Mouse (Mus musculus) hindbrain, embryonic 14.5 days (tissue): ENCODE measurements at regions not wholly inside any gene's neighbourhood (a gene's known extent, or its start where the extent isn't known, plus 50 kb on each side); places are given as distances from the start of the nearest gene placed in this dataset.
A peak's percentile ranks its signal among the peaks of the same experiment; 100 is the strongest.

Source experiments
- ATAC-seq: fragments of 200-750 bp; cut with Nextera tagmentation; 2 replicates; pipeline ENCODE4 v1.8.0; 2017; ENCODE audit warnings: moderate number of reproducible peaks, mild to moderate bottlenecking, moderate TSS enrichment, moderate library complexity; ENCODE audit not compliant: low FRiP score
- DNase-seq: peaks from one replicate; pipeline ENCODE4 v3.0.0-alpha.2; 2015; ENCODE audit warnings: low spot score
- H3K27ac ChIP-seq: fragments of 300-500 bp; sonication (generic); 2 replicates; pipeline ENCODE4 v1.5.1; 2014; ENCODE audit warnings: mild to moderate bottlenecking, moderate library complexity
- H3K27me3 ChIP-seq: fragments of 300-500 bp; sonication (generic); 2 replicates; pipeline ENCODE4 v1.6.1; 2014; ENCODE audit warnings: mild to moderate bottlenecking, low read length, mixed read lengths; ENCODE audit not compliant: control insufficient read depth, insufficient read depth
- H3K36me3 ChIP-seq: fragments of 300-500 bp; sonication (generic); replicated peaks from 2 replicates; pipeline ENCODE4 v1.6.1; 2014; ENCODE audit not compliant: control insufficient read depth, insufficient read depth
- H3K4me1 ChIP-seq: fragments of 300-500 bp; sonication (generic); replicated peaks from 2 replicates; pipeline ENCODE4 v1.6.1; 2014; ENCODE audit warnings: antibody characterized with exemption, low read length, mixed read lengths; ENCODE audit not compliant: control insufficient read depth, insufficient read depth
- H3K4me2 ChIP-seq: fragments of 300-500 bp; sonication (generic); replicated peaks from 2 replicates; pipeline ENCODE4 v1.6.1; 2014; ENCODE audit warnings: mild to moderate bottlenecking, moderate library complexity
- H3K4me3 ChIP-seq: fragments of 300-500 bp; sonication (generic); replicated peaks from 2 replicates; pipeline ENCODE4 v1.5.1; 2014; ENCODE audit warnings: mild to moderate bottlenecking, low read length
- H3K9ac ChIP-seq: fragments of 300-500 bp; sonication (generic); 2 replicates; pipeline ENCODE4 v1.6.1; 2014
- H3K9me3 ChIP-seq: fragments of 300-500 bp; sonication (generic); 2 replicates; pipeline ENCODE4 v1.6.1; 2016; ENCODE audit warnings: low read length; ENCODE audit not compliant: control insufficient read depth
- WGBS: fragments of 180-500 bp; shearing (Covaris S2); extraction: QIAGEN DNeasy Blood & Tissue Kit; methylation state at CpG from one replicate; pipeline ENCODE4 v1.1.7; 2014; 5-methylcytosine and 5-hydroxymethylcytosine counted together

GRCm38 (mm10) chr10:92330150-92330549 is 392.1 kb downstream of the Nedd1 start:
- H3K9ac ChIP-seq, result no peak overlapping the region
- H3K4me1 ChIP-seq, result peaks cover 18% of the 10 kb centered on the region
- 64% methylated on average over 10 of the region's 10 CpGs for WGBS
- no peak overlapping the region for H3K4me2 ChIP-seq
- no peaks in the 10 kb centered on the region for H3K27me3 ChIP-seq
- no peak overlapping the region for H3K27ac ChIP-seq
- no peak overlapping the region for H3K4me3 ChIP-seq
- no peaks in the 10 kb centered on the region for H3K9me3 ChIP-seq
- no peaks in the 10 kb centered on the region for H3K36me3 ChIP-seq
- DNase-seq (no peak), ATAC-seq (no peak)

GRCm38 (mm10) chr10:92329661-92330060 is 392.6 kb downstream of the Nedd1 start:
- H3K9me3 ChIP-seq, result no peaks in the 10 kb centered on the region
- no peak overlapping the region for H3K4me3 ChIP-seq
- no peaks in the 10 kb centered on the region for H3K36me3 ChIP-seq
- DNase-seq (no peak), ATAC-seq (no peak)
- H3K4me1 ChIP-seq, result peaks cover 18% of the 10 kb centered on the region
- H3K27me3 ChIP-seq, result no peaks in the 10 kb centered on the region
- no peak overlapping the region for H3K4me2 ChIP-seq
- WGBS, result 83% methylated on average over 1 of the region's 1 CpGs
- H3K27ac ChIP-seq, result no peak overlapping the region
- H3K9ac ChIP-seq, result no peak overlapping the region

GRCm38 (mm10) chr10:92325284-92325989 is 396.8 kb downstream of the Nedd1 start:
- H3K36me3 ChIP-seq, result no peaks in the 10 kb centered on the region
- H3K9ac ChIP-seq, result no peak overlapping the region
- H3K27me3 ChIP-seq, result no peaks in the 10 kb centered on the region
- ATAC-seq (no peak), DNase-seq (no peak)
- H3K4me1 ChIP-seq, result no peaks in the 10 kb centered on the region
- no peak overlapping the region for H3K4me2 ChIP-seq
- no peaks in the 10 kb centered on the region for H3K9me3 ChIP-seq
- WGBS, result 62% methylated on average over 4 of the region's 4 CpGs
- peak overlapping the region; percentile 18; the same call in 1 of the 2 replicates for H3K27ac ChIP-seq
- no peak overlapping the region for H3K4me3 ChIP-seq

- no peak overlapping the region for H3K27ac ChIP-seq
- H3K27me3 ChIP-seq, result no peaks in the 10 kb centered on the region
- no peaks in the 10 kb centered on the region for H3K9me3 ChIP-seq
- no peak overlapping the region for H3K4me3 ChIP-seq
- ATAC-seq (no peak), DNase-seq (no peak)
- H3K36me3 ChIP-seq, result no peaks in the 10 kb centered on the region
- 23% methylated on average over 3 of the region's 3 CpGs for WGBS
- no peak overlapping the region for H3K4me2 ChIP-seq
- no peak overlapping the region for H3K9ac ChIP-seq
- peaks cover 5% of the 10 kb centered on the region; the same call in 1 of the 2 replicates for H3K4me1 ChIP-seq
Observed at GRCm38 (mm10) chr10:92314606-92315005, 407.6 kb downstream of the Nedd1 start.

- Histone ChIP-seq H3K9me3 (no peaks in the 10 kb centered on the region), H3K4me2 (no peak overlapping the region), H3K9ac (no peak overlapping the region), H3K4me1 (peaks cover 5% of the 10 kb centered on the region; the same call in 1 of the 2 replicates), H3K36me3 (no peaks in the 10 kb centered on the region), H3K27ac (no peak overlapping the region), H3K27me3 (no peaks in the 10 kb centered on the region), H3K4me3 (no peak overlapping the region)
- DNase-seq (no peak), ATAC-seq (no peak)
- 70% methylated on average over 6 of the region's 6 CpGs for WGBS
Observed at GRCm38 (mm10) chr10:92312278-92312677, 409.9 kb downstream of the Nedd1 start.

GRCm38 (mm10) chr10:92308643-92309042 is 413.6 kb downstream of the Nedd1 start:
- Histone ChIP-seq H3K4me1 (no peaks in the 10 kb centered on the region), H3K27me3 (no peaks in the 10 kb centered on the region), H3K9me3 (no peaks in the 10 kb centered on the region), H3K4me3 (no peak overlapping the region), H3K9ac (no peak overlapping the region), H3K27ac (no peak overlapping the region), H3K36me3 (no peaks in the 10 kb centered on the region), H3K4me2 (no peak overlapping the region)
- 89% methylated on average over 3 of the region's 3 CpGs for WGBS
- ATAC-seq, result no peak
- no peak for DNase-seq

- no peak for ATAC-seq
- Histone ChIP-seq H3K9me3 (no peaks in the 10 kb centered on the region), H3K9ac (no peak overlapping the region), H3K27ac (no peak overlapping the region), H3K36me3 (no peaks in the 10 kb centered on the region), H3K4me1 (no peaks in the 10 kb centered on the region), H3K27me3 (no peaks in the 10 kb centered on the region), H3K4me2 (no peak overlapping the region), H3K4me3 (no peak overlapping the region)
- peak; percentile 76 for DNase-seq
- 36% methylated on average over 3 of the region's 3 CpGs for WGBS
Observed at GRCm38 (mm10) chr10:92307861-92308260, 414.4 kb downstream of the Nedd1 start.

GRCm38 (mm10) chr10:92298693-92299092 is 423.5 kb downstream of the Nedd1 start:
- Histone ChIP-seq H3K4me3 (no peak overlapping the region), H3K9me3 (no peaks in the 10 kb centered on the region), H3K4me1 (peaks cover 12% of the 10 kb centered on the region), H3K27me3 (no peaks in the 10 kb centered on the region), H3K27ac (no peak overlapping the region), H3K36me3 (no peaks in the 10 kb centered on the region), H3K9ac (no peak overlapping the region), H3K4me2 (no peak overlapping the region)
- ATAC-seq (no peak), DNase-seq (no peak)
- WGBS, result 79% methylated on average over 13 of the region's 13 CpGs

GRCm38 (mm10) chr10:92296837-92297236 is 425.4 kb downstream of the Nedd1 start:
- DNase-seq (no peak), ATAC-seq (peak; percentile 51; the same call in 1 of the 2 replicates)
- Histone ChIP-seq H3K27ac (peak overlapping the region; percentile 67), H3K9me3 (no peaks in the 10 kb centered on the region), H3K36me3 (no peaks in the 10 kb centered on the region), H3K27me3 (no peaks in the 10 kb centered on the region), H3K4me1 (peaks cover 12% of the 10 kb centered on the region), H3K4me2 (peak overlapping the region; percentile 20), H3K9ac (0 out of 2 replicates have a peak overlapping the region, but pooled peaks have one; percentile 19), H3K4me3 (no peak overlapping the region)
- 46% methylated on average over 4 of the region's 4 CpGs for WGBS
